Comparison of ENCODE assay signal across 8 mouse cellular contexts in genomic region chr6:100674974-100675373, GRCm38 (mm10). TPM values are rescaled to one million over a fixed set of nuclear protein-coding genes. Genes with fewer than 3 reads are reported as not detected.
A peak's percentile ranks its signal among the peaks of the same experiment; 100 is the strongest.
DNase-seq lines count a peak whose midpoint lies in the region; ATAC-seq lines count a peak whose summit lies in the region.

No protein-coding gene starts in this region.

- H3K4me3 ChIP-seq in embryonic facial prominence, embryonic 11.5 days (ENCODE audit: low read depth, low read length): no peak overlapping the region
- no peak overlapping the region for H3K4me3 ChIP-seq in embryonic facial prominence, embryonic 10.5 days

- H3K27ac ChIP-seq in embryonic facial prominence, embryonic 11.5 days (replicated peaks; ENCODE audit: low read depth, low read length): no peak overlapping the region
- H3K27ac ChIP-seq in embryonic facial prominence, embryonic 10.5 days (replicated peaks): no peak overlapping the region

- no peaks in the 10 kb centered on the region for H3K36me3 ChIP-seq in embryonic facial prominence, embryonic 11.5 days (replicated peaks; ENCODE audit: control insufficient read depth, insufficient read depth, low read depth, low read length)
- no peaks in the 10 kb centered on the region for H3K36me3 ChIP-seq in embryonic facial prominence, embryonic 10.5 days (replicated peaks)

- no peak overlapping the region for H3K4me2 ChIP-seq in embryonic facial prominence, embryonic 11.5 days (ENCODE audit: low read depth, low read length)

- WGBS in embryonic facial prominence, embryonic 11.5 days: 30% methylated on average over 6 of the region's 6 CpGs
- 28% methylated on average over 6 of the region's 6 CpGs for WGBS in embryonic facial prominence, embryonic 10.5 days

- intact Hi-C loops in left cerebral cortex, postnatal 14 days (cut with DNase I): loop anchor here (1.0 to 10.0 kb wide), 5 partner anchors 8 to 580 kb away; partner anchors contain the start of gene Ppp4r2

- no peaks in the 10 kb centered on the region for H3K9me3 ChIP-seq in embryonic facial prominence, embryonic 11.5 days (replicated peaks; ENCODE audit: control insufficient read depth, low read length)
- no peaks in the 10 kb centered on the region for H3K9me3 ChIP-seq in embryonic facial prominence, embryonic 10.5 days

- H3K27me3 ChIP-seq in embryonic facial prominence, embryonic 11.5 days (ENCODE audit: control insufficient read depth, insufficient read depth, low read length): no peaks in the 10 kb centered on the region
- peaks cover 4% of the 10 kb centered on the region; the same call in 1 of the 2 replicates for H3K27me3 ChIP-seq in embryonic facial prominence, embryonic 10.5 days (replicated peaks; ENCODE audit: low read depth, poor library complexity, severe bottlenecking)

- H3K4me1 ChIP-seq in embryonic facial prominence, embryonic 11.5 days (ENCODE audit: control insufficient read depth, insufficient read depth, low read length): no peaks in the 10 kb centered on the region
- peaks cover 13% of the 10 kb centered on the region for H3K4me1 ChIP-seq in embryonic facial prominence, embryonic 10.5 days

- no peak overlapping the region for H3K9ac ChIP-seq in embryonic facial prominence, embryonic 11.5 days (replicated peaks; ENCODE audit: low read length)

- peak; percentile 61 for DNase-seq in embryonic facial prominence, embryonic 11.5 days (ENCODE audit: low spot score)
- DNase-seq in embryonic facial prominence, embryonic 10.5 days (ENCODE audit: low spot score): no peak
- peak; percentile 17 to 41 for DNase-seq in left cerebral cortex, postnatal 14 days (ENCODE audit: low spot score in 2 of 2)
- DNase-seq in left cerebral cortex, adult 8-10 months (ENCODE audit: low spot score in 2 of 2): no peak
- DNase-seq in ZHBTc4 (ENCODE audit: low read depth, low spot score): peak; percentile 42
- DNase-seq in lung, postnatal 25 days (ENCODE audit: low spot score): peak; percentile 30
- no peak for DNase-seq in thymus, adult 18-20 months
- DNase-seq in right cerebral cortex, adult 18-20 months: no peak

- no peak for ATAC-seq in embryonic facial prominence, embryonic 11.5 days (replicated peaks; ENCODE audit: insufficient number of reproducible peaks, low FRiP score, low TSS enrichment, low read depth)

RNA-seq across cellular contexts. Expression of gene Shq1, which starts 4.0 kb away (rescaled TPM):
- 17.5 and 21.7 TPM in 2 replicates for polyA plus RNA-seq in embryonic facial prominence, embryonic 11.5 days (2014; fragmentation: Nextera tagmentation; extraction: Ambion mirVana)
- polyA plus RNA-seq in embryonic facial prominence, embryonic 10.5 days (2016; fragmentation: Nextera tagmentation; extraction: Ambion mirVana): 23.7 and 25.8 TPM in 2 replicates
- total RNA-seq in left cerebral cortex, postnatal 14 days (2021): 1 to 10 TPM; 5.3 to 7.0 TPM
- 1 to 10 TPM; 6.0 to 6.6 (median 6.5) TPM for total RNA-seq in left cerebral cortex, adult 8-10 months (2022)

RNA-seq across cellular contexts. Expression of gene Gxylt2, which starts 29.6 kb away (rescaled TPM):
- polyA plus RNA-seq in embryonic facial prominence, embryonic 11.5 days (2014; fragmentation: Nextera tagmentation; extraction: Ambion mirVana): 6.6 and 6.9 TPM in 2 replicates
- 2.2 and 3.6 TPM in 2 replicates for polyA plus RNA-seq in embryonic facial prominence, embryonic 10.5 days (2016; fragmentation: Nextera tagmentation; extraction: Ambion mirVana)
- 1 to 10 TPM; 1.8 to 1.9 TPM for total RNA-seq in left cerebral cortex, postnatal 14 days (2021)
- 1 to 10 TPM in 1 of 4 experiments, under 1 TPM in 3; 0.72 to 1.7 (median 0.86) TPM for total RNA-seq in left cerebral cortex, adult 8-10 months (2022)

Comparison
In these comparisons a context has a peak if more than half of its experiments do, and no peak if none do; other contexts are left out.
1. DNase-seq: peak in embryonic facial prominence, embryonic 11.5 days (single experiment), left cerebral cortex, postnatal 14 days (2 of 2), ZHBTc4 (single experiment) and lung, postnatal 25 days (single experiment); none in embryonic facial prominence, embryonic 10.5 days (single experiment), left cerebral cortex, adult 8-10 months (0 of 2), thymus, adult 18-20 months (0 of 2) and right cerebral cortex, adult 18-20 months (single experiment).